Mouse (Mus musculus) ovary, adult 18-20 months (tissue): ENCODE data around the gene Dand5.
A peak's percentile ranks its signal among the peaks of the same experiment; 100 is the strongest.
"Not testable (repeated sequence)": the region's sequence is repeated elsewhere in the genome, so short reads cannot be mapped to it uniquely, and the experiment has no call there.

Source experiments
- DNase-seq: peaks from one replicate; pipeline ENCODE4 v3.0.0; 2022; ENCODE audit warnings: low spot score, mixed read lengths

The Dand5 gene

GRCm38 (mm10) chr8:84834866-84835855, 12.5 kb upstream of the Dand5 start:
- peak; percentile 64 for DNase-seq

DNA sequence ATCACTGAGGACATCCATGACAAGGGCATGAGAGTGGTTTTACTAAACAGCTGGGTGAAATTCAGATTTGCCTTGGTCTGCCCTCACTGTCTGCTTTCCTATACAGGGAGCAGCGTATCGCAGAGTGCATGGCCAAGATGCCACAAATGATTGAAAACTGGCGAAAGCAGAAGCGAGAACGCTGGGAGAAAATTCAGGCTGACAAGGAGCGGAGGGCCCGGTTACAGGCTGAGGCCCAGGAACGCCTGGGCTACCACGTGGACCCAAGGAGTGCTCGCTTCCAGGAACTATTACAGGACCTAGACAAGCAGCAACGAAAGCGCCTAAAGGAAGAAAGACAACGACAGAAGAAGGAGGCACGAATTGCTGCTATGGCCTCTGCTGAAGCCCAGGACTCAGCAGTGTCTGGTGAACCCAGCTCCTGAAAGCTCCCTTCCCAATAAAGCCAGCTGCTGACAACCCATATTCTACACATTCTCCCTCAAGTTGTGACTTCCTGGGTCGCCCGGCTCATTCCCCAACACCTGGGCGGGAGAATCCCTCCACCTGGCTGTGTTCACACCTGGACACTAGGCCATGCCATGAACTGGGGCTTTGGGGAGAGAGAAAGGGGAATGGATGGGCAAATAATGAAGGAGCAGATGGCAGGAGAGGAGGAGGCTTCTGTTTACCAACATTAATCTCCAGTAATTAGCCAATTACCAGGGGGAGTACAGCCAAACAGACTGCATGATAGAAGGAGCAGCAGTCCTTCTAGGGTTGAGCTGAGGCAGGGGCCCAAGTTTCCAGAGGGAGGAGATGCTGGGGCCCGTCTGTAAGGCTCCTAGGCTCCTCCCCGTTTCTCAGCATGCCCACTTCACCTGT, 11.6 kb upstream of the Dand5 start:
- DNase-seq, result no peak

GRCm38 (mm10) chr8:84832759-84833742, 10.4 kb upstream of the Dand5 start:
- DNase-seq, result no peak

DNA sequence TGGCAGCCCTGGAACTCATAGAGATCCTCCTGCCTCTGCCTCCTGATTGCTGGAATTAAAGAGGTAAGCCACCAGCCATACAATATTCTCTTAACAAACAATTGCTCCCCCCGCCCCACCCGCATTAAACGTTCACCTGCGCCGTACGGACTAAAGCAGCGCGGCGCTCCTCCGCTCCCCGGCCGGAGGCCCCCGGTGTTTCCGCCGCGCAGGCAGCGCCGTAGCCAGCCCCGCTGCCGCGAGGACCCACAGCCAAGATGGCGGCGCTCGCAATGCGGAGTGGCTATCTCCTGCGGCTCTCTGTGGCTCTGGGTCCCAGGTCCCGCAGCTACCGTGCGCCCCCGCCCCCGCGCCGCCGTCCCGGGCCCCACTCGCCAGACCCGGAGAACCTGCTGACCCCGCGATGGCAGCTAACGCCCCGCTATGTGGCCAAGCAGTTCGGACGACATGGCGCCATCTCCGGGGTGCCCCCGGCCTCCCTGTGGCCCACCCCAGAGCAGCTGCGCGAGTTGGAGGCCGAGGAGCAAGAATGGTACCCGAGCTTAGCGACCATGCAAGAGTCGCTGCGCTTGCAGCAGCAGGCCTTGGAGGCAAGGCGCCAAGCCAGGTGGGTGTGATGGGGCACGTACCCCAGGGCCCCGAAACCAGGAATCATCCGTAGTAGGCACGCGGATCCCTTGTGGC, 9.6 kb upstream of the Dand5 start:
- peak; percentile 54 for DNase-seq

DNA sequence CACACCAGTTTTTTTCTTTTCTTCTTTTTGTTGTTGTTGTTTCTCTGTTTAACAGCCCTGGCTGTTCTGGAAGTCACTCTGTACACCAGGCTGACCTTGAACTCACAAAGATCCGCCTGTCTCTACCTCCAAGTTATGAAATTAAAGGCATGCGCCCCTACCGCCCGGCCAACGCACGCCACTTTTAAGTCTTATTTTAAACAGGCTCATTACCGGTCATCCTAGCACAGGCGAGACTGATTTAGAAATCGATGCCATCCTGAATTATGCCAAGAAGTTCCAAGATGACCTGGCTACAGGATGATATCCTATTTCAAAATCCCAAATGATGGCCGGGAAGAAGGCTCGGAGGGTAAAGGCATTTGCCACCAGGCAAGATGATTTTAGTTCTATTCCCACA, 8.9 kb upstream of the Dand5 start, which contains the start of gene Gadd45gip1:
Gene Gadd45gip1 (plus strand): TSS at position 33 of the 400 bp plus-strand sequence.
- DNase-seq, result no peak

DNA sequence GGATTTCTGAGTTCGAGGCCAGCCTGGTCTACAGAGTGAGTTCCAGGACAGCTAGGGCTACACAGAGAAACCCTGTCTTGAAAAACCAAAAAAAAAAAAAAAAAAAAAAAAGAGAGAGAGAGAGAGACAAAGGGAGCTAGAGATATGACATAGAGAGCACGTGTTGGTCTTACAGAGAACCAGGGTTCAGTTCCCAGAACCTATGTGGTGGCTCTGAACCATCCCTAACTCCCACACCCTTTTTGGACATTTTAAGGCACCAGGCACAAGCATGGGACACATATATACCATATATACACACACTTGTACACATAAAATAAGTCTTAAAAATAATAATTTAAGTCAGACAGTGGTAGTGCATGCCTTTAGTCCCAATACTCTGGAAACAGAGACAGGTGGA, 3.9 kb upstream of the Dand5 start:
- DNase-seq, result not testable (repeated sequence)

GRCm38 (mm10) chr8:84825636-84826035, 3.0 kb upstream of the Dand5 start:
- DNase-seq, result no peak

DNA sequence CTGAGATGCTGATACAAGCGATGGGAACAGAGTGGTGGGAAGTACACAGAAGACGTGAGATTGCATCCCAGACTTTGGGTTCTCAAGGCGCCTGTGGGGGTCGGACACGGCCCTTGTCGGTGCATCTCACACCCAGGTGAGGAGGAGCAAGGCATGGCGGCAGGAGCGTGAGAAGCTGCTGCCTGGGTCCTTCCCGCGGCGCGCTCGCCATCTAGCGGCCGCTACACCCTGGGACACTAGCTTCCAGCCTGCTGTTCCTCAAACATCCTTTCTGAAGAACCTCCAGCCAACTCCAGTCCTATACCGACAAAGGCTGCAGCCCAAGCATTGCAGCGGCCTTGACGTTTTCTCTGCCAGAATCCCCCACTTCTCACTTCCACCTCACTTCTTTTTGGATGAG, 1.0 kb upstream of the Dand5 start:
- DNase-seq, result no peak

DNA sequence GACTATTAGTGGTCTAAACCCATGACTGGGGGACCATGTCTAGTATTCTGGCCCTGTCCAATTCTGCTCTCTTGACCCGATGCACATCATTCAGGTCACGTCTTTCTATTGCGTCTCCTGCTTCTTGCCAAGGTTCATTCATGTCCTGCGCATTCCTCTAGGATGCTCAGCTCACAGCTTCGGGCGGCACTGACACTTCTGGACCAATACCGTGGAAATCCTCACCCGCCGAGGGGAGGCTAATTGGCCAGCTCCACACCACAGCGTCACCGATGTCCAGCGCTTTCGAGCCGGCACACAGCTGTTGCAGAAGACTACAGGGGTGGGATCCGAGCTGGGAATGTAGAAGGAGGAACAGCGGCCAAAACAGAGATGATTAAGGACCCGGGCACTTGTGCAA, 6.5 kb downstream of the Dand5 start:
- no peak for DNase-seq

GRCm38 (mm10) chr8:84815547-84815946, 7.1 kb downstream of the Dand5 start:
- DNase-seq, result peak; percentile 72

DNA sequence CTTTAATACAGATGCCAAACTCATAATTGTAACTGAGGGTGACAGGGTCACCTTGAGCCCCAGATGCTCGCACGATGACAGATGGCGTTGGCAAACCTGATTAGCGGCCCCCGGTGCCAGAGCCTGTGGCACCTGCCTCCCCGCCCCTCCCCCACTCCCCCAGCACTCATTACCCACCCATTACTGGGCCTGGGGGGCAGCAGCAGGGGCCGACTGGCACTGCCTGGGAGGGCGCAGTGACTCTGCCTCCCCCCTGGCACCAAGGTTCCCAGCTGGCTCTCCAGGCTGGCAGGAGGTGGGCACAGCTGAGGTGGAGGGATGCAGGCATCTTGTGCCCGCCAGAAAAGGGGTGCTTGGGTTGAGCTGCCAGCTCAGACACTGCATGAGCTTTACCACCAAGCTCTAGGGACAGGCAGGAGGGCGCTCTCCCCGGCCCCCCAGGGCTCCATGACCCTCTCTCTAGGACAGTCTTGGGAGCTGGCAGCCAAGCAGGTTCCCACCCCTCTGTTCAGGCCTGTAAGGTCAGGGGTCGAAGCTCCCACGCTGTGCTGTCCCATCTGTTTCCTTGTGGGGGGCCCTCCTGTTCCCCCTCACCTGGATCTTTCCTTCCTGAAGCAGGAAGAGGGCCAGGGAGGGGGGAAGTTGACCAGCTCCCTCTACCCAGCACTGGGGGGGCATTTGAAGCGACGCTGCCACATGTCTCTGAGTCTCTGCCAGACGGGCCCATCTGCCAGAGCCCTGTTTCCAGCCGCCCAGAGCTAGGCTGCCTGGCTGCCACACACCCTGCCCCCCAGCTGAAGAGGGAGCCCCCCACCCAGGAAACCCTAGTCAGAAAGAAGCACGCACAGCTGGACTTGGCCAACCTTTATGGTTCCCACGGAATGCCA, 7.8 kb downstream of the Dand5 start:
- no peak for DNase-seq

GRCm38 (mm10) chr8:84814240-84814554, 8.4 kb downstream of the Dand5 start:
- no peak for DNase-seq

- no peak for DNase-seq
Observed at GRCm38 (mm10) chr8:84813830-84814229, 8.8 kb downstream of the Dand5 start.

GRCm38 (mm10) chr8:84813059-84813458, 9.6 kb downstream of the Dand5 start:
- no peak for DNase-seq

GRCm38 (mm10) chr8:84811303-84811702, 11.3 kb downstream of the Dand5 start:
- DNase-seq, result no peak

- peak; percentile 84 for DNase-seq
Observed at GRCm38 (mm10) chr8:84810896-84811295, 11.7 kb downstream of the Dand5 start.

- no peak for DNase-seq
Observed at GRCm38 (mm10) chr8:84809941-84810280, 12.7 kb downstream of the Dand5 start.

- DNase-seq, result no peak
Observed at GRCm38 (mm10) chr8:84809109-84809940, 13.3 kb downstream of the Dand5 start.

DNA sequence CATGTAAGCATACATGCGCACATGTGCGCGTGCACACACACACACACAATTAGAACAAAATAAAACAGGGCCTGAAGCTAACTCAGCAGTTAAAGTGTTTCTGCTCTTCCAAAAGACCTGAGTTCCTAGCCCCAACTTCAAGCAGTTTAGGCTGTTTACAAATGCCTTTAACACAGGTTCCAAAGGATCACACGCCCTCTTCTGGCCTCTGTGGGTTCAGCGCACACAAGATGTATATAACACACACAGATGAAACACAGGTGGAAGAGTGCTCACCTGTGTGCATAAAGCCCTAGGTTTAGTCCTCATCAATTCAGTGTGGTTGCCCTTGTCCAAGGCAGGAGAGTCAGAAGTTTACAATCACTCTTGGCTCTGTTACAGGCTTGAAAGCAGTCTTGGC, 16.6 kb downstream of the Dand5 start:
- no peak for DNase-seq
